Mouse (Mus musculus) midbrain, postnatal 0 days (tissue): ENCODE results near the gene Fam189b. TPM values are rescaled to one million over a fixed set of nuclear protein-coding genes. Genes with fewer than 3 reads are reported as not detected.
A peak's percentile ranks its signal among the peaks of the same experiment; 100 is the strongest.

Experiments used
- ATAC-seq: fragments of 200-750 bp; cut with Nextera tagmentation; 2 replicates; pipeline ENCODE4 v1.8.0; 2017; ENCODE audit warnings: moderate number of reproducible peaks, mild to moderate bottlenecking, moderate TSS enrichment, moderate library complexity; ENCODE audit not compliant: low FRiP score
- DNase-seq: peaks from one replicate; pipeline ENCODE4 v3.0.0-alpha.2; 2015; ENCODE audit warnings: low spot score
- H3K27ac ChIP-seq: fragments of 300-500 bp; sonication (generic); 2 replicates; pipeline ENCODE4 v1.5.1; 2014; ENCODE audit warnings: low read depth, mild to moderate bottlenecking, low read length, mixed read lengths
- H3K27me3 ChIP-seq: fragments of 300-500 bp; sonication (generic); 2 replicates; pipeline ENCODE4 v1.6.1; 2014; ENCODE audit warnings: low read length, control low read depth, mixed read lengths; ENCODE audit not compliant: insufficient read depth
- H3K36me3 ChIP-seq: fragments of 300-500 bp; sonication (generic); 2 replicates; pipeline ENCODE4 v1.6.1; 2014; ENCODE audit warnings: low read length, control low read depth, mixed read lengths; ENCODE audit not compliant: insufficient read depth
- H3K4me1 ChIP-seq: fragments of 300-500 bp; sonication (generic); 2 replicates; pipeline ENCODE4 v1.6.1; 2014; ENCODE audit warnings: mild to moderate bottlenecking, control low read depth, antibody characterized with exemption, low read length, mixed read lengths; ENCODE audit not compliant: insufficient read depth
- H3K4me2 ChIP-seq: fragments of 300-500 bp; sonication (generic); 2 replicates; pipeline ENCODE4 v1.6.1; 2014; ENCODE audit warnings: low read depth, mild to moderate bottlenecking, low read length, mixed read lengths; ENCODE audit not compliant: poor library complexity, severe bottlenecking
- H3K4me3 ChIP-seq: fragments of 300-500 bp; sonication (generic); 2 replicates; pipeline ENCODE4 v1.5.1; 2014; ENCODE audit warnings: low read depth, mild to moderate bottlenecking, low read length, moderate library complexity
- H3K9ac ChIP-seq: fragments of 300-500 bp; sonication (generic); replicated peaks from 2 replicates; pipeline ENCODE4 v1.6.1; 2014; ENCODE audit warnings: mild to moderate bottlenecking, low read length, moderate library complexity, mixed read lengths; ENCODE audit not compliant: poor library complexity, severe bottlenecking
- H3K9me3 ChIP-seq: fragments of 300-500 bp; sonication (generic); 2 replicates; pipeline ENCODE4 v1.6.1; 2016; ENCODE audit warnings: low read length, control low read depth
- CTCF ChIP-seq: IDR thresholded peaks from 2 replicates; pipeline ENCODE4 v1.5.1; 2016; ENCODE audit warnings: antibody characterized with exemption, mild to moderate bottlenecking
- WGBS: fragments of 180-500 bp; shearing (Covaris S2); extraction: QIAGEN DNeasy Blood & Tissue Kit; methylation state at CpG from one replicate; pipeline ENCODE4 v1.1.7; 2014; 5-methylcytosine and 5-hydroxymethylcytosine counted together
- polyA plus RNA-seq: library from polyadenylated mRNA; unstranded; fragments of >200 nt; fragmentation: Nextera tagmentation; extraction: Ambion mirVana; gene quantifications from 2 replicates; pipeline ENCODE4 v1.2.1, GENCODE M21; 2015
- total RNA-seq: library from RNA; depleted of rRNA; stranded (reverse); fragments of >200 nt; gene quantifications from 2 replicates; pipeline ENCODE4 v1.2.3, GENCODE M21; 2014

Gene Fam189b
- total and polyA plus RNA-seq, 2 experiments from 2014 or later: 22.2 to 32.5 TPM

DNA sequence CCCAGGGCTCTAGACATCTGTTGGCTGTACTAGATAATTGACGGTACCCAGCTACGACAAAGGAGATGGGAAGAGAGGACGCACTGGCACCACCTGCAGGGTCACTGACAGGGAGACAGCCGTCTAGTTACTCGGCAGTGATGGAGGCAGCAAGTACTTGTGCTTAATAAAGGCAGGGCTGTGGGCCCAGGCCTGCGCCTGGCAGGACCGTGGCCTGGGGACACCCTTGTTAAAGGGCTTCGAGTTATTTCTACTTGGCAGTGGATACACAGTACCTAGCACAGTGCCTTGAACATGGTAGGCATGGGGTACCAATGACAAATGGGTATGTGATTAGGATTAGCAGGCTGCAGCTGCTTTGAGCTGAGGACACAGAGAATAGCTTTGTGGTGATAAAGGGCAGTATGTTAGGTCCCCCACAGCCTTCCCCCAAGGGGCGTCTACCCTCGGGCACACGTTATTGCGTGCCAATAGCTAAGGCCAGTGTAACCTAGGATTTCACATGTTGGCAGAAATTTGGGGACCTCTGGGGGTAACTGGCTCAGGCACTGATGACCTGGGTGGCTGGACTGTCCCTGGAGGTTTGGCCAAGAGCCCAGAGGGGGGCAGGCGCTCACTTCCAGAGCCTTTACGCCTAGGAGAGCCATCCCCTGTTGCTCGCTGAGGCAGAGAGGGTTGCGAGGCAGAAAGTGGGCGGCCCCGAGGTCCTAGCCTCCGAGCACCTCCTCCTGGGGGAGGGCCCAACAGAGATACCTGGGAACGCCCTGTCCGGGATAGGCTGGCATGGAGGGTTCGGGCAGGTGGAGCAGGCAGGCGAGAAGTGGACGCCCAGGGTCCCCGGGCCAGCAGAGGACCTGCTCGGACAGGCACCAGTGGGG lies 35.6 kb upstream of the Fam189b start:
- Histone ChIP-seq H3K9me3 (no peaks in the 10 kb centered on the region), H3K36me3 (peaks cover 12% of the 10 kb centered on the region), H3K4me1 (no peaks in the 10 kb centered on the region), H3K9ac (no peak overlapping the region), H3K27ac (no peak overlapping the region), H3K4me2 (no peak overlapping the region), H3K4me3 (no peak overlapping the region), H3K27me3 (no peaks in the 10 kb centered on the region)
- DNase-seq (no peak), ATAC-seq (no peak)
- 28% methylated on average over 26 of the region's 26 CpGs for WGBS
- peak; percentile 25; the same call in 1 of the 2 replicates for TF ChIP-seq CTCF

DNA sequence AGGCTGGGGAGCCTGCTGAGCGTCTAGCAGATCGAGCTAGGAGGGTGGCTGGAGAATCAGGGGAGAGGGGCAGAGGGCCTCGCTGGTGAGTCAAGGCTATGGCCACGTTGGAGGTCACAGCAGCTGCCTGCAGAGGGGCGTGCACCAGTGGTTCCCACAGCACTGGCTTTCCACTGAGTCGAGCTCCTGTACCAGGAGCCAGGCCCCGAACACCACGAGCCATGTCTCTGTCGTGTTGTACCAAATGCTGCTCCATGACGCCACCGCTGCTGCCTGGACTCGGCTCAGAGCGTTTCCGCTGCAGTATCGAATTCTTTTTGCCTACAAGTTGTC lies 35.0 kb upstream of the Fam189b start:
- WGBS: 19% methylated on average over 15 of the region's 15 CpGs

DNA sequence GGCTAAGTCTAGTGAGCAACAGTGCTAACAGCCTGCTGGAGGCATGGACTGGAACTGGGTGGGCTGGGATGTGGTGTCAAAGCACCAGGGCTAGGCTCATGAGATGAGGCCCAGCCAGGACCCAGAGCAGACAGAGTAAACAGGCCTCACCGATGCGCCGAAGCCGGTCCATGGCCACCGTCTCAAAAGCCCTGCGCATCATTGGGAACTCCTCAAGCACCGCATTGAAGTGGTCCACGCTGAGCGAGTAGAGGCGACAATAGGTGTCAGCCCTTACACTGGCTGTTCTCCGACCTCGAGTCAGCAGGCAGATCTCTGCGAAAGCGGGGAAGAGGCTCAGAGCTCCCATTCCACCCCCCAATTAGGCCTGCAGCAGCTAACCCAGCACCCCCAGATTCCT lies 34.4 kb upstream of the Fam189b start:
- Histone ChIP-seq H3K27me3 (no peaks in the 10 kb centered on the region), H3K9ac (no peak overlapping the region), H3K4me2 (no peak overlapping the region), H3K4me1 (no peaks in the 10 kb centered on the region), H3K36me3 (peaks cover 12% of the 10 kb centered on the region), H3K4me3 (no peak overlapping the region), H3K9me3 (no peaks in the 10 kb centered on the region), H3K27ac (no peak overlapping the region)
- no peak for ATAC-seq
- DNase-seq: no peak
- TF ChIP-seq CTCF: no peak
- WGBS: 72% methylated on average over 14 of the region's 14 CpGs

More for the DNA sequence above, 35.0 kb upstream of the Fam189b start:
- Histone ChIP-seq H3K27me3 (no peaks in the 10 kb centered on the region), H3K9me3 (no peaks in the 10 kb centered on the region), H3K27ac (no peak overlapping the region), H3K4me3 (no peak overlapping the region), H3K9ac (no peak overlapping the region), H3K4me2 (no peak overlapping the region), H3K36me3 (peaks cover 12% of the 10 kb centered on the region), H3K4me1 (no peaks in the 10 kb centered on the region)
- DNase-seq (no peak), ATAC-seq (no peak)
- TF ChIP-seq CTCF: no peak

DNA sequence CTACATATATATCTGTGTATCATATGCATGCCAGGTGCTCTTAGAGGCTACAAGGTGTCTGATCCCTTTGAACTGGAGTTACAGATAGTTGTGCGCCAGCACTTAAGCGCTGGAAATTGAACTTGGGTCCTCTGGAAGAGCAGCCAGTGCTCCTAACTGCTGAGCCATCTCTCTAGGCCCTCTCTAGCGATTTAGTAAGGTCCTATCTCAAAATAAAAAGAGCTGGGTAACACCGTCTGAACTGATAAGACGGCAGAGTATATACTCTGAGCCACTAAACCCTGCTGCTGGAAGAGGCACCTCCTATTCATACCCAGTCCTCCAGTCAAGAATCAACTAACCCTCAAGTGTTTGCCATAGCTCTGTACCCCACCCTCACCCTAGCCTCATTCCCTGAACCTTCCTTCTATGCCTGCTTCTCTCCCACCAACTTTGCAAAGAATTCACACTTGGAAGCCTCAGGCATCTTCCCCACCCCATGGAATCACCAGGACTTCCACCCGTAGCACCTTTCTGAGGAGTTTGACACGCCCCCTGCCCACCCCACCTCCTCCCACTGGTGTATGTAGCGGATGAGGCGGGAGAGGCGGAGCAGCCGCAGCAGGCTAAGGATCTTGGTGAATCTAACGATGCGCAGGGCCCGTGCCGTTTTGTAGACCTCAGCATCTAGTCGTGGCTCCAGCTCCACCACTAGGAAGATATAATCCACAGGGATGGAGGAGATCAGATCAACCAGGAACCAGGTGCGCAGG lies 30.7 kb upstream of the Fam189b start:
- no peak overlapping the region for H3K4me2 ChIP-seq
- ATAC-seq (no peak), DNase-seq (no peak)
- H3K9me3 ChIP-seq: no peaks in the 10 kb centered on the region
- no peak overlapping the region for H3K9ac ChIP-seq
- H3K4me3 ChIP-seq: no peak overlapping the region
- no peak overlapping the region for H3K27ac ChIP-seq
- peaks cover 12% of the 10 kb centered on the region for H3K36me3 ChIP-seq
- WGBS: 72% methylated on average over 17 of the region's 17 CpGs
- no peaks in the 10 kb centered on the region for H3K27me3 ChIP-seq
- TF ChIP-seq CTCF: no peak
- H3K4me1 ChIP-seq: no peaks in the 10 kb centered on the region

DNA sequence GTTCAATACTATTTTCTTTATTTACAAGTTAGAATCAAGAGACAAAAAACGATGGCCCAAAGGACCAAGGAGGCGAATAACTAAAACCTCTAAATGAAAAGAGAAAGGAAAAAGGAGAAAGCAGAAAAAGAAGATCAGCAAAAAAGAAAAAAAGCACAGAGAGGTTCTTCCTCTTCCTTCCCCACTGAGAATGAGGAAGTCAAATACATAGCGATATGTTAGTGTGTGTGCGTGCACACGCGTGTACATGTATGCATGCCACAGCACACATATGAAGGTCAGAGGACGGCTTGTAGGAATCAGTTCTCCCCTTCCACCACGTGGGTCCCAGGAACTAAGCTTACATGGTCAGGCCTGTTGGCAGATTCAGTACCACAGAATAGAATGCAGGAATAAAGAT lies 26.0 kb upstream of the Fam189b start:
- 87% methylated on average over 8 of the region's 8 CpGs for WGBS
- TF ChIP-seq CTCF: no peak
- no peak for ATAC-seq

DNA sequence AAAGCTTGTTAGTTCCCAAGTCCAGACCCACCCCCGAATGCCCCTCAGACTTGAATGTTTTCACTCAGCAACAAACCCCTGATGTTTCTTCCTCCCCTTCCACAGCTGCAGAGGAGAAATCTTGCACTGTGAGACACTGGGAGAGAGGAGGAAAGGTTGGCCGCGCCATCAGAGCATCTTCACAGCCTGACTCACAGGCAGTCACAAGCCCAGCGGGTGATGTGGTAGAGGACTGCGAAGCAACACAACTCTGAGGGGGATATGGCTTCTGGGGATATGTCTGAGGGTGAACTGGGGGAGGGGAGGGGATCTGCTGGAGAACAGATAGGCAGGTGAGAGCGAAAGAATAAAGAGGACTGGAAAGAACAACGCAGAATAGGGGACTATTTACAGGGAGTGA lies 24.3 kb upstream of the Fam189b start:
- no peak for ATAC-seq
- H3K4me1 ChIP-seq: peaks cover 4% of the 10 kb centered on the region; the same call in 1 of the 2 replicates
- H3K9me3 ChIP-seq: no peaks in the 10 kb centered on the region
- DNase-seq: no peak
- H3K27me3 ChIP-seq: no peaks in the 10 kb centered on the region
- H3K27ac ChIP-seq: peak overlapping the region; percentile 70
- H3K36me3 ChIP-seq: no peaks in the 10 kb centered on the region
- peak overlapping the region; percentile 76 for H3K4me3 ChIP-seq
- peak overlapping the region; percentile 69 for H3K9ac ChIP-seq
- no peak for TF ChIP-seq CTCF
- 10% methylated on average over 7 of the region's 7 CpGs for WGBS
- peak overlapping the region; percentile 79 for H3K4me2 ChIP-seq

More for the DNA sequence above, 26.0 kb upstream of the Fam189b start:
- Histone ChIP-seq H3K36me3 (no peaks in the 10 kb centered on the region), H3K4me2 (no peak overlapping the region), H3K9me3 (no peaks in the 10 kb centered on the region), H3K27me3 (no peaks in the 10 kb centered on the region), H3K27ac (no peak overlapping the region), H3K4me3 (no peak overlapping the region), H3K9ac (no peak overlapping the region), H3K4me1 (peaks cover 4% of the 10 kb centered on the region; the same call in 1 of the 2 replicates)
- no peak for DNase-seq
